Mouse (Mus musculus) ES-Bruce4 (cell line): ENCODE data around the gene Dcakd. TPM values are rescaled to one million over a fixed set of nuclear protein-coding genes. Genes with fewer than 3 reads are reported as not detected.
A peak's percentile ranks its signal among the peaks of the same experiment; 100 is the strongest.

Source experiments
- H3K27ac ChIP-seq: 2 replicates; pipeline ENCODE4 v1.5.1; 2012; ENCODE audit warnings: low read length, inconsistent platforms; ENCODE audit not compliant: insufficient read depth
- H3K27me3 ChIP-seq: 2 replicates; pipeline ENCODE4 v1.6.1; 2012; ENCODE audit warnings: mild to moderate bottlenecking, low read length, inconsistent platforms; ENCODE audit not compliant: control insufficient read depth, poor library complexity, insufficient read depth, severe bottlenecking
- H3K36me3 ChIP-seq: 2 replicates; pipeline ENCODE4 v1.6.1; 2012; ENCODE audit warnings: inconsistent platforms, mild to moderate bottlenecking, low read length, moderate library complexity; ENCODE audit not compliant: control insufficient read depth, poor library complexity, insufficient read depth, severe bottlenecking
- H3K4me1 ChIP-seq: one replicate; pipeline ENCODE4 v1.8.1; 2011; ENCODE audit warnings: low read length; ENCODE audit not compliant: control insufficient read depth, insufficient read depth
- H3K4me3 ChIP-seq: 2 replicates; pipeline ENCODE4 v1.5.1; 2011; ENCODE audit warnings: low read depth, mild to moderate bottlenecking, low read length
- H3K9ac ChIP-seq: 2 replicates; pipeline ENCODE4 v1.6.1; 2012; ENCODE audit warnings: low read depth, mild to moderate bottlenecking, inconsistent platforms; ENCODE audit not compliant: poor library complexity, severe bottlenecking
- H3K9me3 ChIP-seq: replicated peaks from 2 replicates; pipeline ENCODE4 v1.6.1; 2012; ENCODE audit warnings: mild to moderate bottlenecking, low read length, inconsistent platforms; ENCODE audit not compliant: control insufficient read depth, poor library complexity, insufficient read depth, severe bottlenecking
- CTCF ChIP-seq: IDR thresholded peaks from one replicate; pipeline ENCODE4 v1.8.1; 2011; ENCODE audit warnings: low read depth, low read length
- EP300 ChIP-seq: IDR thresholded peaks from 2 replicates; pipeline ENCODE4 v1.6.1; 2011; ENCODE audit warnings: low read depth, low read length; ENCODE audit not compliant: insufficient read depth
- POLR2A ChIP-seq: IDR thresholded peaks from one replicate; pipeline ENCODE4 v1.8.1; 2011; ENCODE audit warnings: low read length; ENCODE audit not compliant: insufficient read depth
- polyA plus RNA-seq: library from polyadenylated mRNA; stranded (reverse); fragments of >200 nt; gene quantifications from 2 replicates; pipeline ENCODE4 v1.2.4, GENCODE M21; 2011; ENCODE audit warnings: low read depth; ENCODE audit not compliant: missing spikeins, insufficient read depth, insufficient read length

Dcakd gene
- polyA plus RNA-seq, 1 experiment, result 120 TPM

DNA sequence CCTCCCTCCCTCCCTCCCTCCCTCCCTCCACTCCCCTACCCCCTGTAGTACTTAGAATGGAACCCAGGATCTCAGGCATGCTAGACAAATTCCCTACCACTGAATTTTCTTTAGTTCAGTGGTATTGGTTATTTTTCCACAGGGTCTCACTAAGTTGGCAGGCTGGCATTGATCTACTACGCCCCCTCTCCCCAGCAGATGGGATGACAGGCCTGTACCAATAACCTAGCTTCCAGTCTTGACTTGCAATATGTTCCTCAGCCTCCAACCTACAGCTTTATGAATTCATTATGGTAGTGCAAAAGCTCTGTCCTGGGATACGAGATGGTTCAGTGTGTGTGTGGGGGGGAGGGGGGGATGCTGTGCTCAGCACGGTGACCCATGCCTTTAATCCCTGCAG, 4.2 kb downstream of the Dcakd start:
- Histone ChIP-seq H3K36me3 (peaks cover 3% of the 10 kb centered on the region), H3K4me1 (no peaks in the 10 kb centered on the region), H3K27ac (no peak overlapping the region), H3K4me3 (no peak overlapping the region), H3K9ac (no peak overlapping the region), H3K9me3 (no peaks in the 10 kb centered on the region), H3K27me3 (no peaks in the 10 kb centered on the region)
- TF ChIP-seq CTCF (peak; percentile 15), EP300 (no peak), POLR2A (no peak)

DNA sequence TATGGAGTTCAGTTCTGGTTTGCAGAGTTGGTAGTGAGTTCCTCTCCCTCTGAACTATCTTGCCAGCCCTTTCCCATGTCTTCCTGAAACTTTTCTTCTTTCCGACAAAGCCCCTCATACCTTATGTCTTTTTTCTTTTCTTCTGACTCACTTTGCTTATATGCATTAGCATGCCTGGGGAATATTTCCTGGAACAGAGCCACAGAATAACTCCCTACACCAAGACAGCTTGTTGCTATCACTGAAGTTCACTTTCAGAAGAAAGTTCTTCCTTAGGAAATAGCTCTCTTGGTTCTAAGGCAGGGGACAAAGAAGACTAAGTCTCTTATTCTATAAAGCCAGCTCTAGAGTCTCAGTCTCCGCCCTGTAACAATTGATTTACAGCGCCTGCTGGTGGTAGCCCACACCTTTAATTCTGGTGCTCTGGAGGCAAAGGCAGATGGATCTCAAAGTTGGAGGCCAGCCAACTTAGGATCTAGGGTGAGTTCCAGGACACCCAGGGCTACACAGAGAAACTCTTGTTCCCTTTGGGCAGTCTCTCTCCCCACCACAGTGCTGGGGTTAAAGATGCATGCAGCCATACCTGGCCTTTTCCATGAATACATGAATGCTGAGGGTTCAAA, 7.3 kb downstream of the Dcakd start:
- Histone ChIP-seq H3K36me3 (no peaks in the 10 kb centered on the region; the same call in 1 of the 2 replicates), H3K27ac (no peak overlapping the region), H3K4me1 (no peaks in the 10 kb centered on the region), H3K27me3 (no peaks in the 10 kb centered on the region), H3K9ac (no peak overlapping the region), H3K4me3 (no peak overlapping the region), H3K9me3 (no peaks in the 10 kb centered on the region)
- TF ChIP-seq POLR2A (no peak), CTCF (no peak), EP300 (no peak)

DNA sequence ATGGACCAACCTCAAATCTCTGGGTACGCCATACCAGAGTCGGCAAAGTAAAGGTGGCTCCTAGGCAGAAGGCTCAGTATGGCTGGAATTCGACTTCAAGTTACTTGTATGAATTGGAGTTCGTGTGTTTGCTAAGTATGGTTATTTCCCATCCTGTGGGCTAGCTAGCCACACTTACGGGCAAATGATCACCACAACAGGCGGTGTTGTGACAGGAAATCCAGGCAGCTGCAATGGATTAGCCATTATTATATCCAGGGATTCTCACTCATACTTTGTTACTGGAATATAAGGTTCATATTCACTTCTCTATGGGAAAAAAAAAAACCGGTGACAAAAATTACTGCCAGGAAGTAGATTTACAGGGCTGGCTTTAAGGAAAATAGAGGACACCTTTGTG, 8.8 kb downstream of the Dcakd start:
- H3K27ac ChIP-seq, result no peak overlapping the region
- H3K27me3 ChIP-seq, result no peaks in the 10 kb centered on the region
- no peak overlapping the region for H3K9ac ChIP-seq
- TF ChIP-seq EP300 (no peak), POLR2A (no peak), CTCF (no peak)
- no peaks in the 10 kb centered on the region for H3K4me1 ChIP-seq
- no peaks in the 10 kb centered on the region; the same call in 1 of the 2 replicates for H3K36me3 ChIP-seq
- H3K9me3 ChIP-seq, result no peaks in the 10 kb centered on the region
- no peak overlapping the region for H3K4me3 ChIP-seq

DNA sequence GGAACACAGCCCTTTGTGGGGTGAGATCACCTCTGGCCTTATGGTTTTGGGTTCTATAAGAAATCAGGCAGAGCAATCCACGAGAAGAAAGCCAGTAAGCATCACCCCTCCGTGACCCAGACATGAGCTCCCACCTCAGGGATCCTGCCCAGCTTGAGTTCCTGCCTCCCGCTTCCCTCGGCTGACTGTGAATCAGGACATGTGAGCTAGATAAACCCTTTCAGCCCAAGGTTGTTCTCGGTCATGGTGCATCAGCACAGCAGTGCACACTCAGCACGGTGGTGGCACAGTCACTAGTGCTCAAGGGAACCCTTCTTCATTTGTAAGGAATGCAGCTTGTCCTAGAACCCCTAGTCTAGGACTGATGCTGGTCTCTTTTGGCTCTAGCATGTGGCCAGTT, 9.3 kb downstream of the Dcakd start:
- no peak overlapping the region for H3K4me3 ChIP-seq
- no peaks in the 10 kb centered on the region for H3K9me3 ChIP-seq
- TF ChIP-seq CTCF (no peak), POLR2A (no peak), EP300 (no peak)
- H3K9ac ChIP-seq, result no peak overlapping the region
- no peaks in the 10 kb centered on the region for H3K4me1 ChIP-seq
- no peaks in the 10 kb centered on the region for H3K27me3 ChIP-seq
- H3K36me3 ChIP-seq, result no peaks in the 10 kb centered on the region; the same call in 1 of the 2 replicates
- H3K27ac ChIP-seq, result no peak overlapping the region

DNA sequence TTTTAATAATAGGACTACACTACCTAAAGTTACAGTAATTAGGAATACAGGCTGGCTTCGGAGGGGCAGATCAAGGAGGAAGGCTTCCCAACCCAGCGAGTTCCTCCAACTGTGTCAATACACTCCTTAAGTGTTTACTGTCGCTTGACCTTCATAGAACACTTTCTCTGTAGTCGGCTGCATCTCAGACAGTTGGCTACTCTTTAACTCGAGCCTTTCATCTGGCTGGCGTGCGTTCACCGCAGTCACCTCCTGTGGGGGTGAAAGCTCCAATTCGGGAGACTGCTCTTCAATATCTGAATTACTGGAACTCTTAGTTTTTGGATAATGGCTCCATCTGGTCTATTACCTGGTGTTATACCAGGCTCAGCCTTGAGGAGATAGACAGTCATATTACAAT, 10.5 kb downstream of the Dcakd start:
- no peak for TF ChIP-seq EP300
- no peak for TF ChIP-seq POLR2A
- TF ChIP-seq CTCF, result no peak
- Histone ChIP-seq H3K27ac (no peak overlapping the region), H3K27me3 (no peaks in the 10 kb centered on the region), H3K4me1 (no peaks in the 10 kb centered on the region), H3K4me3 (no peak overlapping the region), H3K36me3 (0 out of 2 replicates have a peak, but pooled peaks cover 4% of the 10 kb centered on the region), H3K9ac (no peak overlapping the region), H3K9me3 (no peaks in the 10 kb centered on the region)

DNA sequence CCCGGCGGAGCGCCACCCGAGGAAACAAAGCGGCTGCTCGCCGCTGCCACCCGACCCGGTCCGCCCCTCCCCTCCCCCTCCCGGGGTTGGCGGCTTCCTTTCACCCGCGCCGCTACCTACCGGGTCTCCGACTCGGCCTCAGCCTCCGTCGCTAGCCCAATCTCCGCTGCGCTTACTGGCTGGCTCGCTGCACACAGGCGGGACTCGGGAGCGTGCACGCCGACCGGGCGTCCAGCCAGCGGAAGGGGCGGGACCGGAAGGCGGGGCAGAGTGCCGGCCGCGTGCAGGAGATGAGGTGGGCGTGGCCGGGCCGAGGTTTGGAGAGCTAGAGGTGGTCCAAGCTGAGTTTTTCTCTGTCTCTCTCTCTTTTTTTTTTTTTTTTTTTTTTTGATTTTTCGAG, 11.2 kb downstream of the Dcakd start:
- H3K36me3 ChIP-seq, result 0 out of 2 replicates have a peak, but pooled peaks cover 4% of the 10 kb centered on the region
- TF ChIP-seq EP300 (no peak), POLR2A (peak; percentile 47)
- no peaks in the 10 kb centered on the region for H3K27me3 ChIP-seq
- no peaks in the 10 kb centered on the region for H3K4me1 ChIP-seq
- peak overlapping the region; percentile 81 for H3K4me3 ChIP-seq
- H3K9ac ChIP-seq, result peak overlapping the region; percentile 77
- peak overlapping the region; percentile 70; the same call in 1 of the 2 replicates for H3K27ac ChIP-seq
- no peaks in the 10 kb centered on the region for H3K9me3 ChIP-seq
